Mouse (Mus musculus): ENCODE measurements around the gene Gm8122. TPM values are rescaled to one million over a fixed set of nuclear protein-coding genes. Genes with fewer than 3 reads are reported as not detected.

The Gm8122 gene
- polyA plus RNA-seq (2014; fragmentation: Illumina TruSeq; extraction: RNeasy Lipid Tissue Mini Kit (QIAGEN cat#74804); ENCODE audit: low read depth, low replicate concordance) = not detected

DNA sequence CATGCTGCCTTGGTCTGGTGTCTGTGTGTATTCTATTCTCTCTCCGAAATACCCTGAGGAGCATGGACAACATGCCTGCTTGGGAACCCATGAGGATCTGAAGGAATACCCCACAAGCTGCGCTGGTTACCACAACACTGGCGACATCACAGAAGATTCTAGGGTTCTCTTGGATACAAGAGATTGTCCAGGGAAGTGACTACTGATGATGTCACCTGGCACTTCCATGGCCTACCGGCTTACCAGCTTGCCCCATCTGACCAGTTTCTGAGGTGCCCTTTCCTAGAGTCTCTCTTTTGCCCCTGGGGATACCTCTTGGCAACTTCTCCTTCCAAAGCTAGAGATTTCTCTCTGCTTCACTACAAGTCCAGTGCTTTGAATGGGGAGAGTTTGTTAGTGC, at the start of gene Gm8122:
Gene Gm8122 (minus strand): TSS at position 101 of the 400 bp plus-strand sequence.

DNA sequence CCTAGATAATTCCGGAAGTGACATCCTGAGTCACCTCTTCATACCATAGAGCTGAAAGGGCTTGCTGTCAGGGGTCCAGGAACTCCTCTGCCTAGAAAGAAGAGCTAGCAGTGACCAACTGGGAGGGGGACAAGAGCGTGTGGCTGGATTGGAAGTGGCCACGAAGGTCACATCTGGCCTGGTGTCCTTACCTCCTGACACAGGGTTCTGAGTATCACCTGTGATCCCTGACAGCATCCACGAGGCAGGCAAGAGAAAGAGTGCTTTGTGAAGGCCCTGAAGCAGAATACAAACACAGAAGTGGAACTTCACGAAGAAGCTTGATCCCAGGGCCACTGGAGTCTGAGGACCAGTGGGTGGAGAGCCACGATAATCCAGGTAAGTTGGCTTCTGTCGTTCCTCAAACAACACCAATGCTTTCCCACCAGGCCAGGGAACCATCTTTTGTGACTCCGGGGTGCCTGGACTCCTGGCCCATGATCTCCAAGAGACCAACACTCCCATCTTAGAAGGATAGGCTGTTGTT, 39.9 kb upstream of the Gm8122 start, which contains the start of gene Gm9732:
Gene Gm9732 (plus strand): TSS at position 51 of the 526 bp plus-strand sequence.

DNA sequence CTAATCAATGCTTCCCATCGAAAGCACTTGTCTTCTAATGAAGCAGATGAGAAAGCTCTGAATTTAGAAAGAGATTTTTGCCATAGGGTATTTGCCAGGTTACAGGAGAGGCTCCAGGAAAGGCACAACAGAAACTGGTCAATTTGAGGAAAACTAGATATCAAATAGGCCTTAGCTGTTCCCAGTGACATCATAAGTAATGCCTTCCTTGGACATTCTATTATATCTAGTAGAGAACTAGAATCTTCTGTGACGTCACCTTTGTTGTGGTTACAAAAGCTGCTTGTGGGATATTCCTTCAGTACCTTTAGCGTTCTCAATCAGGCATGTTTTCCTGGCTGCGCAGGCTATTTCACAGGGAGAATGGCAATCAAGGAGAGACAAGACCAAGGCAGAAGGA, 23.2 kb upstream of the Gm8122 start, which contains the start of gene Gm8126:
Gene Gm8126 (plus strand): TSS at position 301 of the 400 bp plus-strand sequence.

Other genes with a start within 250 kb of the Gm8122 start
- not detected for gene Gm8082, start 241.7 kb downstream of the Gm8122 start, polyA plus RNA-seq (2014; fragmentation: Illumina TruSeq; extraction: RNeasy Lipid Tissue Mini Kit (QIAGEN cat#74804); ENCODE audit: low read depth, low replicate concordance)
- not detected for gene Gm10376, start 219.7 kb downstream of the Gm8122 start, polyA plus RNA-seq (2014; fragmentation: Illumina TruSeq; extraction: RNeasy Lipid Tissue Mini Kit (QIAGEN cat#74804); ENCODE audit: low read depth, low replicate concordance)
- gene Gm8094, start 158.7 kb downstream of the Gm8122 start, polyA plus RNA-seq (2014; fragmentation: Illumina TruSeq; extraction: RNeasy Lipid Tissue Mini Kit (QIAGEN cat#74804); ENCODE audit: low read depth, low replicate concordance) = not detected
- not detected for gene Gm8104, start 134.7 kb downstream of the Gm8122 start, polyA plus RNA-seq (2014; fragmentation: Illumina TruSeq; extraction: RNeasy Lipid Tissue Mini Kit (QIAGEN cat#74804); ENCODE audit: low read depth, low replicate concordance)
- gene Gm7233, start 55.4 kb downstream of the Gm8122 start, polyA plus RNA-seq (2014; fragmentation: Illumina TruSeq; extraction: RNeasy Lipid Tissue Mini Kit (QIAGEN cat#74804); ENCODE audit: low read depth, low replicate concordance) = not detected
- not detected for gene Gm8126, start 23.3 kb upstream of the Gm8122 start, polyA plus RNA-seq (2014; fragmentation: Illumina TruSeq; extraction: RNeasy Lipid Tissue Mini Kit (QIAGEN cat#74804); ENCODE audit: low read depth, low replicate concordance)
- not detected for gene Gm9732, start 39.7 kb upstream of the Gm8122 start, polyA plus RNA-seq (2014; fragmentation: Illumina TruSeq; extraction: RNeasy Lipid Tissue Mini Kit (QIAGEN cat#74804); ENCODE audit: low read depth, low replicate concordance)
- not detected for gene Gm8127, start 58.5 kb upstream of the Gm8122 start, polyA plus RNA-seq (2014; fragmentation: Illumina TruSeq; extraction: RNeasy Lipid Tissue Mini Kit (QIAGEN cat#74804); ENCODE audit: low read depth, low replicate concordance)
- gene 1700001F09Rik, start 112.5 kb upstream of the Gm8122 start, polyA plus RNA-seq (2014; fragmentation: Illumina TruSeq; extraction: RNeasy Lipid Tissue Mini Kit (QIAGEN cat#74804); ENCODE audit: low read depth, low replicate concordance) = not detected
- gene Gm8138, start 181.0 kb upstream of the Gm8122 start, polyA plus RNA-seq (2014; fragmentation: Illumina TruSeq; extraction: RNeasy Lipid Tissue Mini Kit (QIAGEN cat#74804); ENCODE audit: low read depth, low replicate concordance) = not detected

Data from sigmoid colon, adult 10 weeks (tissue).